9 mouse cellular contexts compared by ENCODE assay signal in genomic region chr4:142113306-142113705, GRCm38 (mm10). TPM values are rescaled to one million over a fixed set of nuclear protein-coding genes. Genes with fewer than 3 reads are reported as not detected.
DNase-seq lines count a peak whose midpoint lies in the region; ATAC-seq and TF ChIP-seq lines count a peak whose summit lies in the region.
"Had no signal": no experiment of that assay in that cellular context is flagged by ENCODE, and none has a peak within 500 bp of the region (broad histone marks: within the 10 kb centered on the region; RNA-seq: fewer than 3 reads in every experiment).

No protein-coding gene starts in this region.

- H3K4me2 ChIP-seq in hindbrain, embryonic 13.5 days = no peak overlapping the region
- no peak overlapping the region for H3K4me2 ChIP-seq in hindbrain, embryonic 12.5 days (replicated peaks)
- no peak overlapping the region for H3K4me2 ChIP-seq in CH12.LX (ENCODE audit: insufficient read depth, low read depth, poor library complexity, severe bottlenecking)
- H3K4me2 ChIP-seq: limb, embryonic 12.5 days had no signal

- peak; percentile 93 for TF ChIP-seq RAD21 in CH12.LX (IDR thresholded peaks at IDR 0.05; ENCODE audit: low read depth, low read length)

- H3K4me3 ChIP-seq in hindbrain, embryonic 13.5 days = no peak overlapping the region
- H3K4me3 ChIP-seq in hindbrain, embryonic 12.5 days = no peak overlapping the region
- H3K4me3 ChIP-seq in CH12.LX (replicated peaks in 1 of 3; ENCODE audit: low read depth in 2 of 3, low read length in 2 of 3, poor library complexity in 1 of 3) = no peak overlapping the region
- H3K4me3 ChIP-seq in layer of hippocampus, adult 2 months = no peak overlapping the region
- H3K4me3 ChIP-seq: limb, embryonic 12.5 days had no signal

- H3K27me3 ChIP-seq in hindbrain, embryonic 13.5 days = no peaks in the 10 kb centered on the region
- 0 out of 2 replicates have a peak, but pooled peaks cover 6% of the 10 kb centered on the region for H3K27me3 ChIP-seq in hindbrain, embryonic 12.5 days
- peaks cover 10% of the 10 kb centered on the region for H3K27me3 ChIP-seq in CH12.LX (replicated peaks)

- peaks cover 14% of the 10 kb centered on the region for H3K4me1 ChIP-seq in hindbrain, embryonic 13.5 days (replicated peaks)
- peaks cover 8% of the 10 kb centered on the region; the same call in 1 of the 2 replicates for H3K4me1 ChIP-seq in hindbrain, embryonic 12.5 days
- H3K4me1 ChIP-seq in CH12.LX (ENCODE audit: control insufficient read depth in 1 of 2, insufficient read depth in 2 of 2) = peaks cover 0 to 11% of the 10 kb centered on the region in 2 experiments; a peak in 1 of 4 replicates

- H3K36me3 ChIP-seq in hindbrain, embryonic 13.5 days = peaks cover 27% of the 10 kb centered on the region
- no peaks in the 10 kb centered on the region for H3K36me3 ChIP-seq in hindbrain, embryonic 12.5 days
- no peaks in the 10 kb centered on the region for H3K36me3 ChIP-seq in CH12.LX (replicated peaks in 1 of 2; ENCODE audit: control insufficient read depth in 1 of 2, insufficient read depth in 1 of 2, low read length in 1 of 2)
- H3K36me3 ChIP-seq: limb, embryonic 12.5 days had no signal

- no peaks in the 10 kb centered on the region for H3K9me3 ChIP-seq in hindbrain, embryonic 13.5 days
- no peaks in the 10 kb centered on the region for H3K9me3 ChIP-seq in hindbrain, embryonic 12.5 days (replicated peaks)
- peaks cover 8% of the 10 kb centered on the region for H3K9me3 ChIP-seq in CH12.LX (replicated peaks; ENCODE audit: low read length)
- H3K9me3 ChIP-seq: limb, embryonic 12.5 days had no signal

- H3K27ac ChIP-seq in hindbrain, embryonic 13.5 days = no peak overlapping the region
- H3K27ac ChIP-seq in hindbrain, embryonic 12.5 days = no peak overlapping the region
- no peak overlapping the region for H3K27ac ChIP-seq in CH12.LX (ENCODE audit: insufficient read depth, low read depth)
- no peak overlapping the region for H3K27ac ChIP-seq in layer of hippocampus, adult 2 months
- H3K27ac ChIP-seq: limb, embryonic 12.5 days had no signal

- DNase-seq in CH12.LX (ENCODE audit: extremely low read depth) (peak; percentile 35), ZHBTc4 (ENCODE audit: low read depth, low spot score) (peak; percentile 47)
- peak; percentile 15 to 29 for DNase-seq in frontal cortex, postnatal 25 days (ENCODE audit: low spot score in 2 of 2)
- DNase-seq in layer of hippocampus, adult 2 months (ENCODE audit: low spot score in 2 of 2) = peak; percentile 6 to 43
- DNase-seq in thymus, postnatal 14 days = peak; percentile 34
- no peak for DNase-seq in yolk sac, embryonic 10.5 days (ENCODE audit: low spot score)

- dilution Hi-C loops in CH12.LX (cut with MboI; ENCODE audit: extremely low pct_ligation_motif_present, extremely low pct_unique_long_range_greater_than_20kb, low sequenced_read_pairs) = no loop called here

- no peak for TF ChIP-seq POLR2A in CH12.LX (IDR thresholded peaks at IDR 0.05; ENCODE audit: low read depth, low read length)

- peak; percentile 38; the same call in 1 of the 2 replicates for ATAC-seq in hindbrain, embryonic 13.5 days (ENCODE audit: low FRiP score)
- no peak for ATAC-seq in hindbrain, embryonic 12.5 days (ENCODE audit: low FRiP score)

- H3K79me2 ChIP-seq in CH12.LX (replicated peaks; ENCODE audit: control insufficient read depth, extremely low read depth, insufficient read depth, poor library complexity, severe bottlenecking) = no peaks in the 10 kb centered on the region

- no peak for TF ChIP-seq EP300 in CH12.LX (IDR thresholded peaks at IDR 0.05; ENCODE audit: low read length)

- WGBS in hindbrain, embryonic 13.5 days = 29% methylated on average over 8 of the region's 8 CpGs
- 26% methylated on average over 8 of the region's 8 CpGs for WGBS in hindbrain, embryonic 12.5 days

- in situ Hi-C loops in CH12.LX (cut with MboI; ENCODE audit: low pct_ligation_motif_present, low pct_unique_long_range_greater_than_20kb, low sequenced_read_pairs) = loop anchor here (25.0 kb wide), 1 partner anchor 899 kb away; no protein-coding TSS in a partner anchor

- TF ChIP-seq CTCF in CH12.LX (conservative IDR thresholded peaks at IDR 0.05 in 1 of 2, IDR thresholded peaks at IDR 0.05 in 1 of 2; ENCODE audit: low read depth in 2 of 2, low read length in 2 of 2) = peak; percentile 48 to 96
- TF ChIP-seq CTCF in layer of hippocampus, adult 2 months (conservative IDR thresholded peaks at IDR 0.05) = peak; percentile 85

- H3K9ac ChIP-seq in hindbrain, embryonic 13.5 days = no peak overlapping the region
- H3K9ac ChIP-seq in hindbrain, embryonic 12.5 days = no peak overlapping the region
- H3K9ac ChIP-seq in CH12.LX (ENCODE audit: insufficient read depth, low read depth) = no peak overlapping the region
- H3K9ac ChIP-seq: limb, embryonic 12.5 days had no signal

TF ChIP-seq in CH12.LX, 34 proteins besides CTCF, POLR2A, EP300 and RAD21:
- TF ChIP-seq MAX (IDR thresholded peaks at IDR 0.05; ENCODE audit: low read length) (0 out of 2 replicates have a peak, but pooled peaks have one; percentile 15), RCOR1 (conservative IDR thresholded peaks at IDR 0.05; ENCODE audit: low read depth, low read length) (no peak), ZC3H11A (IDR thresholded peaks at IDR 0.05; ENCODE audit: low read depth, low read length) (peak; percentile 67; the same call in 1 of the 2 replicates), SIN3A (IDR thresholded peaks at IDR 0.05; ENCODE audit: low read length) (no peak), MAZ (IDR thresholded peaks at IDR 0.05; ENCODE audit: low read depth, low read length) (0 out of 2 replicates have a peak, but pooled peaks have one; percentile 31), SMC3 (IDR thresholded peaks at IDR 0.05; ENCODE audit: low read depth, low read length) (peak; percentile 93), TCF12 (IDR thresholded peaks at IDR 0.05; ENCODE audit: low read depth, low read length) (peak; percentile 12; the same call in 1 of the 2 replicates)

RNA-seq across cellular contexts. Expression of gene Tmem51, which starts 29.2 kb away (rescaled TPM):
- polyA plus RNA-seq in hindbrain, embryonic 13.5 days (2015; fragmentation: Nextera tagmentation; extraction: Ambion mirVana) = 5.6 and 6.4 TPM in 2 replicates
- polyA plus RNA-seq in hindbrain, embryonic 12.5 days (2016; fragmentation: Nextera tagmentation; extraction: Ambion mirVana) = 7.1 and 8.7 TPM in 2 replicates
- 1.1 and 1.4 TPM in 2 replicates for total RNA-seq in CH12.LX (2012; rRNA removed)
- total RNA-seq in CH12.LX (2014; rRNA removed) = 6.6 and 8.0 TPM in 2 replicates
- polyA plus RNA-seq in CH12.LX (2012; ENCODE audit: insufficient read length, low read depth) = 8.0 and 8.5 TPM in 2 replicates
- total RNA-seq in layer of hippocampus, adult 2 months (2021) = 1 to 10 TPM; 3.9 to 4.5 TPM
